Comparison of ENCODE assay signal across 8 mouse cellular contexts in genomic region chr17:26113181-26113948, GRCm38 (mm10). TPM values are rescaled to one million over a fixed set of nuclear protein-coding genes. Genes with fewer than 3 reads are reported as not detected.
DNase-seq lines count a peak whose midpoint lies in the region; ATAC-seq and TF ChIP-seq lines count a peak whose summit lies in the region.

TSS of gene Tmem8 (plus strand) at chr17:26113299.

- peak within 1 kb of the TSS; percentile 95 for H3K4me2 ChIP-seq in hindbrain, postnatal 0 days (ENCODE audit: low read depth, low read length)

- no peaks in the 10 kb centered on the region for H3K9me3 ChIP-seq in hindbrain, postnatal 0 days (ENCODE audit: low read length)
- peaks cover 5% of the 10 kb centered on the region; the same call in 1 of the 2 replicates for H3K9me3 ChIP-seq in megakaryocyte, embryonic 14.5 days

- intact Hi-C loops in left cerebral cortex, postnatal 14 days (cut with DNase I), result no loop called here

- peak within 1 kb of the TSS; percentile 64 for H3K27ac ChIP-seq in hindbrain, postnatal 0 days

- under 1% methylated on average over 40 of the region's 75 CpGs for WGBS in hindbrain, postnatal 0 days

- peak; percentile 28; the same call in 1 of the 2 replicates for TF ChIP-seq CTCF in hindbrain, postnatal 0 days (IDR thresholded peaks at IDR 0.05; ENCODE audit: low read depth)

- peak within 1 kb of the TSS; percentile 74 for H3K9ac ChIP-seq in hindbrain, postnatal 0 days (replicated peaks; ENCODE audit: low read length)

- H3K27me3 ChIP-seq in hindbrain, postnatal 0 days (ENCODE audit: insufficient read depth, low read length), result 0 out of 2 replicates have a peak, but pooled peaks cover 9% of the 10 kb centered on the region
- H3K27me3 ChIP-seq in megakaryocyte, embryonic 14.5 days (replicated peaks), result peaks cover 82% of the 10 kb centered on the region

- peak; percentile 73 for ATAC-seq in hindbrain, postnatal 0 days

- H3K4me1 ChIP-seq in hindbrain, postnatal 0 days (ENCODE audit: insufficient read depth, low read length), result no peaks in the 10 kb centered on the region
- peaks cover 24% of the 10 kb centered on the region for H3K4me1 ChIP-seq in megakaryocyte, embryonic 14.5 days

- peak within 1 kb of the TSS; percentile 72 for H3K4me3 ChIP-seq in hindbrain, postnatal 0 days (ENCODE audit: low read length)
- H3K4me3 ChIP-seq in megakaryocyte, embryonic 14.5 days (replicated peaks), result peak within 1 kb of the TSS; percentile 92

- H3K36me3 ChIP-seq in hindbrain, postnatal 0 days (ENCODE audit: insufficient read depth, low read length), result no peaks in the 10 kb centered on the region
- H3K36me3 ChIP-seq in megakaryocyte, embryonic 14.5 days (replicated peaks; ENCODE audit: low read length), result no peaks in the 10 kb centered on the region

- DNase-seq in NIH3T3 (ENCODE audit: low read depth), result peak; percentile 49
- DNase-seq in cerebellum, adult 9-10 months, result peak; percentile 84
- DNase-seq in frontal cortex, adult 2 months (ENCODE audit: extremely low spot score in 1 of 2, low spot score in 1 of 2), result peak in 1 of 2 experiments; percentile 73
- DNase-seq in hindbrain, postnatal 0 days (ENCODE audit: low spot score), result peak; percentile 81
- DNase-seq in left cerebral cortex, postnatal 14 days (ENCODE audit: low spot score in 2 of 2), result peak; percentile 51 to 64
- peak; percentile 76 to 77 for DNase-seq in right cerebral cortex, postnatal 10 days (ENCODE audit: low spot score in 2 of 2)
- DNase-seq in urinary bladder, postnatal 4 days (ENCODE audit: low spot score in 2 of 2), result peak; percentile 50 to 70

RNA-seq across cellular contexts. Expression of gene Tmem8, which starts in this region (rescaled TPM):
- 29.7 and 31.4 TPM in 2 replicates for polyA plus RNA-seq in frontal cortex, adult 2 months (2012; rRNA removed)
- 10.4 and 11.8 TPM in 2 replicates for total RNA-seq in hindbrain, postnatal 0 days (2014; rRNA removed)
- 3.8 and 4.0 TPM in 2 replicates for polyA plus RNA-seq in hindbrain, postnatal 0 days (2015; fragmentation: Nextera tagmentation; extraction: Ambion mirVana)
- 10 to 100 TPM in 1 of 2 experiments, 1 to 10 TPM in 1; 9.7 to 12.3 TPM for total RNA-seq in left cerebral cortex, postnatal 14 days (2021)
- 3.3 and 4.1 TPM in 2 replicates for polyA plus RNA-seq in megakaryocyte, embryonic 14.5 days (2012; ENCODE audit: insufficient read depth, low replicate concordance)
